Mouse (Mus musculus): Measurements from ENCODE around the gene 2310061N02Rik. TPM values are rescaled to one million over a fixed set of nuclear protein-coding genes. Genes with fewer than 3 reads are reported as not detected.
A peak's percentile ranks its signal among the peaks of the same experiment; 100 is the strongest.
"Not testable (repeated sequence)": the region's sequence is repeated elsewhere in the genome, so short reads cannot be mapped to it uniquely, and the experiment has no call there.

The 2310061N02Rik gene
- not detected for total RNA-seq (2021)
- long read RNA-seq: 0 reads

DNA sequence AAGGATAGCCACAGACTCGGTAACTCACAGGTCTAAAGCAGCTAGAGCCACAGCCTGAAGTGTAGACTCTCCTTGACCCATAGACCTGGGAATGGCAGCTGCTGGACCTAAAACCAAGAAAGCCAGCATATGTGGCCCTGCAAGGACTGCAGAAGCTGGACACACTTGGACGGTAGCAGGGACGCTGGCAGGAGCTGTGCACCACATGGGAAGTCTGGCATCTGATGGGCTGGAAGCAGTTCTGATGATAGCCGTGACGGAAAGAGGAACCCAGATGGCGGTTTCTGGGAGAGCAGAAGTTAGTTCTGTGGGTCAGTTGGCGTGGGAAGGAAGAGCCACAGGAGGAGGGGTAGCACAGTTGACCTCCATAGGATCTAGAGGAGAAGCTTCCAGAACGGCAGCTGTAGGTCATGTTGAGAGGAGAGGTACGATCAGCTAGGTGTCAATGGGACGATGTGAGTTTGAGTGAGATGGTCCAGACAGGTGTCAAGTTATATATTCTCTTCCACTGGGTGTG, at the start of gene 2310061N02Rik:
2310061N02Rik (minus strand) TSS at position 467 of the 517 bp plus-strand sequence.
- DNase-seq (ENCODE audit: low spot score in 2 of 2): no peak

- not testable (repeated sequence) for DNase-seq (ENCODE audit: low spot score in 2 of 2)
Measured at GRCm38 (mm10) chr16:88751535-88751934, 43.8 kb upstream of the 2310061N02Rik start, which contains the start of gene Krtap13. Gene Krtap13, minus strand, starts transcription at chr16:88751635.

GRCm38 (mm10) chr16:88747943-88748342, 40.2 kb upstream of the 2310061N02Rik start:
- DNase-seq (ENCODE audit: low spot score in 2 of 2): peak in 1 of 2 experiments; percentile 20

DNA sequence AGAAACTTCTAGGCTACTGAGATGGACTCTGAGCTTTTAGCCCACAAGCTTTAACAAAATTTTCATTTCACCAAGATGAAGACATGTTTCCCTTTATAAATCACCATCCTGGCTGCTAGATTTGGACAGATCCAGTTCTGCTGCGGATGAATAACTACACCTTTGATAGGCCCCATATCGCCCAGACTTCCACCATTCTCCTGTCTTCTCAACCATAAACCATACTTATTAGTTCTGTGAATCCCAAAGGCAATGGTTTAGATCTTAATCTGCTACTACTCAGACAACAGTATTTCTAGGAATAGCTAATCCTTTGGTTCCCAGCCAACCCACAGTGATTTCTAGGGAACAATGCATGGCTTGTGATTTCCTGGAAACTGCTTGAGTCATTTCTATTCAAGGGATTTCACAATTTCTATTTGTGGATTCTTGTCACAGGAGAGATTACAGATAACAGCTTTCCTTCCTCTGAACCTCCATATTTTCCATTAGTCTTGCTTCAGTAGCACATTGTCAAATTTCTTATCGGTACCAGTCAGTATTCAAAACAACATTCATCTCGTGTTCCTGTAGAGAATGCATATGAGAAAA, 37.1 kb upstream of the 2310061N02Rik start:
- DNase-seq (ENCODE audit: low spot score in 2 of 2): no peak

- no peak for DNase-seq (ENCODE audit: low spot score in 2 of 2)
Measured at GRCm38 (mm10) chr16:88735391-88735790, 27.6 kb upstream of the 2310061N02Rik start.

DNA sequence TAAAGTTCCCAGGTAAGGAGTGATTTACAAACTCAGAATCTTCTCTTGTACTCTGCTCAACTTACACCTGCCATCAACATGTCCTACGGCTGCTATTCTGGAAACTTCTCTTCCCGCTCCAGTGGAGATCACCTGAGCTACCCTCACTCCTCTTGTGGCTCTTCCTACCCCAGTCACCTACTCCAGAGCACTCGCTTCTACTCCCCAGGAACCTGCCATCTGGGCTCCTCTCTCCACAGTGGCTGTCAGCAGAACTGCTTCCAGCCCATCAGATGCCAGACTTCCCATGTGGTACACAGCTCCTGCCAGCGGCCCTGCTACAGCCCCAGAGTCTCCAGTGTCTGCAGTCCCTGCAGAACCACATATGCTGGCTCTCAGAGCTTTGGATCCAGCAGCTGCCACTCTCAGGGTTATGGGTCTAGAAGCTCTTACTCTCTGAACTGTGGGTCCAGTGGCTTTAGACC, 21.1 kb upstream of the 2310061N02Rik start, which contains the start of gene Krtap13-1:
Krtap13-1 (plus strand) TSS at position 51 of the 464 bp plus-strand sequence.
- DNase-seq (ENCODE audit: low spot score in 2 of 2): peak; percentile 6 to 10

DNA sequence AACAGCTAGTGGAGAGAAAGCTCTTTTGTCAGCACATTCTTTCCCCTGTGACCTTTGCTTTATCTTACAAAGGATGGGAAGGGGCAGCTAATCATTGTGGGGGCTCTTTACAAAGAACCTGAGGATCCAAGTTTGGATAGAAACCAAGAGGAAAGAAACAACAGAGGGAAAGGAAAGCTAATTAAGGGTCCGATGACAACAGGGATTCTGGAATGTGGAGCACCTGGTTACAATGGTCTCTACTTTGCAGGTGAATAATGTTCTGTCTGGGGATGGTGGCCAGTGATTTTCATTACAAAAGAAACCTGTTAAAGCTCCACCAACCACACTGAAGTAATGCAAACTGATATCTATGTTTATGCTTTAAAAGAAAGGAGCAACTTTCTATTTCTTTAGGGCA, 12.3 kb upstream of the 2310061N02Rik start:
- no peak for DNase-seq (ENCODE audit: low spot score in 2 of 2)

DNA sequence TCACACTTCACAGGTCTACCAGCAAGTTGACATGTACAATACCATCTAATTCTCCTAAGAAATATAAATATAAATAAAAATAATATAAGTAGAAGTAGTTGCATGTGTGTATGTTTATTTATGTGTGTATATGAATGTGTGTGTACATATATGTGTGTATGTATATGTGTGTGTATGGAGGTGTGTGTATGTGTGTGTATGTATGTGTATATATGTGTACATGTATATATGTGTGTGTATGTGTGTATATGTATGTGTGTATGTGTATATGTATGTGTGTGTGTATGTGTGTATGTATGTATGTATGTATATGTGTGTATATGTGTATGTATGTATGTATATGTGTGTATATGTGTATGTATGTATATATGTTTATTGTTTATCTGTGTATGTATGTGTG, 8.8 kb upstream of the 2310061N02Rik start:
- DNase-seq (ENCODE audit: low spot score in 2 of 2): no peak

GRCm38 (mm10) chr16:88711245-88711644, 3.5 kb upstream of the 2310061N02Rik start:
- no peak for DNase-seq (ENCODE audit: low spot score in 2 of 2)

DNA sequence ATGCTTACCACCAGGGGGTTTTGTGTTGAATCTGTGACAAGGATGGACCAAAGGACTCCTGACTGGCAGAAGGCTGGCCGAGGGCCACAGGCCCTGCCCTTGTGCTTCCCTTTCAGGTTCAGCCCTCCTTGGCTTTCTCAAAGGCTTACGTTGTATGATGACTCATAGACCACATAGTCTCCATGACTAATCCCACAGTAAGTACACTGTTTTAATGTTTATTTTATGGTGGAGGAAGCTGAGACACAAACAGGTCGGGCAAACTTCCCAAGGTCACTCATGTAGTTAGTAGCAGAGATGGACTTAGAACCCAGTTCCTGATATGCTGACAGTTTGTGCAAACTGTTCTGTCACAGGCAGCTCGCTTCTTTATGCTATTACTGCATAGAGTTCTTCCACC, 3.0 kb upstream of the 2310061N02Rik start:
- no peak for DNase-seq (ENCODE audit: low spot score in 2 of 2)

- DNase-seq (ENCODE audit: low spot score in 2 of 2): no peak
Measured at GRCm38 (mm10) chr16:88701072-88701864, 6.5 kb downstream of the 2310061N02Rik start.

- no peak for DNase-seq (ENCODE audit: low spot score in 2 of 2)
Measured at GRCm38 (mm10) chr16:88696256-88696655, 11.5 kb downstream of the 2310061N02Rik start.

- peak in 1 of 2 experiments; percentile 3 for DNase-seq (ENCODE audit: low spot score in 2 of 2)
Measured at GRCm38 (mm10) chr16:88681282-88681681, 26.5 kb downstream of the 2310061N02Rik start.

DNA sequence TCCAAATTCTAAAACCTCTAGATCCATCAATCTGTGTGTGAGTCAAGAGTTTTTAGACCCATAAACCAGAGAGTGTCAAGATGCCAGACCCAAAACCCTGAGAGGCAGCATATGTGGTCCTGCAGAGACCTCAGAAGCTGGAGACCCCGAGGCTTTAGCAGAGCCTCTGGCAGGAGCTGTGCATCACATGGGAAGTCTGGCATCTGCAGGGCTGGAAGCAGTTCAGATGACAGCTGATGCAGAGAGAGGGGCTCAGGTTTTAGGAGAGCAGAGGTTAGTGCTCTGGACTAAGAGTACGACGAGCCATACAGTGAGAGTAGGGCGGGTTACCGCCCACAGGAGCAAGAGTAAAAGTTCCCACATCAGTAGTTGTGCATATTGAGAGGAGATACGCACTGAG, 28.7 kb downstream of the 2310061N02Rik start:
- DNase-seq (ENCODE audit: low spot score in 2 of 2): no peak

- no peak for DNase-seq (ENCODE audit: low spot score in 2 of 2)
Measured at GRCm38 (mm10) chr16:88671571-88671970, 36.2 kb downstream of the 2310061N02Rik start, which contains the start of gene Krtap27-1. Gene Krtap27-1, minus strand, starts transcription at chr16:88671671.

DNA sequence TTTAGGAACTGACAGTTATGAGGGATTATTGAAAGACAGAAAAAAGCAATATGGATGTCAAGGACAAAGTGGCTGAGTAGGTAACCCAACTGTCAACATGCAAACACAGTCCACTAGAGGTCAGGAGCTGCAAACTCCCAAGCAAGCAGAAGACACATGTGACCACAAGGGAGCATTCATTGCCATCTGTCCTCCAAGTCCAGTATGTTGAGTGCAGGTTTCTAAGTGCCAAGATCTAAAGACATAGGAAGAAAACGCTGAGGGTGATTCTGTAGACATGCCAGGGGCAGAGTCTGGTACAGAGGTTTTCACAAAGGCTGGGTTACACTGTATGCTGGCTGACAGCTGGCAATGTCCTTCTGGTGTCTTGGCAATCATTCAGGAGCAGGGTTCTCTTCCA, 50.3 kb downstream of the 2310061N02Rik start:
- DNase-seq (ENCODE audit: low spot score in 2 of 2): no peak

Other genes starting within 250 kb of the 2310061N02Rik start
- not detected for gene Cldn17, start 201.0 kb downstream of the 2310061N02Rik start, total RNA-seq (2021)
- gene Cldn8, start 144.8 kb downstream of the 2310061N02Rik start, total RNA-seq (2021): not detected
- not detected for gene Krtap24-1, start 95.7 kb downstream of the 2310061N02Rik start, total RNA-seq (2021)
- gene 2310079G19Rik, start 80.3 kb downstream of the 2310061N02Rik start, total RNA-seq (2021): not detected
- not detected for gene Krtap26-1, start 60.2 kb downstream of the 2310061N02Rik start, total RNA-seq (2021)
- not detected for gene Krtap27-1, start 36.3 kb downstream of the 2310061N02Rik start, total RNA-seq (2021)
- gene Krtap13-1, start 20.9 kb upstream of the 2310061N02Rik start, total RNA-seq (2021): not detected
- gene Krtap13, start 43.7 kb upstream of the 2310061N02Rik start, total RNA-seq (2021): not detected
- gene 2310034C09Rik, start 50.9 kb upstream of the 2310061N02Rik start, total RNA-seq (2021): not detected
- gene 2310057N15Rik, start 66.2 kb upstream of the 2310061N02Rik start, total RNA-seq (2021): not detected
- not detected for gene Gm5965, start 69.9 kb upstream of the 2310061N02Rik start, total RNA-seq (2021)
- gene Gm20741, start 104.3 kb upstream of the 2310061N02Rik start, total RNA-seq (2021): not detected
- gene Krtap15, start 112.3 kb upstream of the 2310061N02Rik start, total RNA-seq (2021): not detected
- not detected for gene Krtap14, start 118.2 kb upstream of the 2310061N02Rik start, total RNA-seq (2021)
- not detected for gene Krtap19-1, start 161.4 kb upstream of the 2310061N02Rik start, total RNA-seq (2021)
- not detected for gene Krtap19-2, start 166.3 kb upstream of the 2310061N02Rik start, total RNA-seq (2021)
- not detected for gene Krtap19-3, start 170.1 kb upstream of the 2310061N02Rik start, total RNA-seq (2021)
- not detected for gene Krtap19-4, start 177.1 kb upstream of the 2310061N02Rik start, total RNA-seq (2021)
- gene Krtap19-5, start 188.5 kb upstream of the 2310061N02Rik start, total RNA-seq (2021): not detected
- gene Krtap19-9b, start 224.3 kb upstream of the 2310061N02Rik start, total RNA-seq (2021): not detected